Mouse (Mus musculus) thymus, adult 2 months (tissue): ENCODE data around the gene Mmp2. TPM values are rescaled to one million over a fixed set of nuclear protein-coding genes. Genes with fewer than 3 reads are reported as not detected.
"Not testable (repeated sequence)": the region's sequence is repeated elsewhere in the genome, so short reads cannot be mapped to it uniquely, and the experiment has no call there.

Source experiments
- DNase-seq: peaks from one replicate; pipeline ENCODE4 v3.0.0; 2021
- H3K27ac ChIP-seq: fragments of 200-500 bp; 2 replicates; pipeline ENCODE4 v1.5.1; 2012; ENCODE audit warnings: low read length, control low read depth; ENCODE audit not compliant: control insufficient read depth, insufficient read depth
- H3K27me3 ChIP-seq: fragments of 200-500 bp; 2 replicates; pipeline ENCODE4 v1.6.1; 2012; ENCODE audit warnings: mild to moderate bottlenecking, low read length, moderate library complexity, mixed read lengths; ENCODE audit not compliant: control insufficient read depth, insufficient read depth
- H3K36me3 ChIP-seq: fragments of 200-500 bp; 2 replicates; pipeline ENCODE4 v1.6.1; 2012; ENCODE audit warnings: mild to moderate bottlenecking, low read length, moderate library complexity; ENCODE audit not compliant: control insufficient read depth, insufficient read depth
- H3K4me1 ChIP-seq: fragments of 200-500 bp; replicated peaks from 2 replicates; pipeline ENCODE4 v1.6.1; 2012; ENCODE audit warnings: low read length; ENCODE audit not compliant: control insufficient read depth, insufficient read depth
- H3K4me3 ChIP-seq: fragments of 200-500 bp; 2 replicates; pipeline ENCODE4 v1.5.1; 2012; ENCODE audit warnings: mild to moderate bottlenecking, low read length, control low read depth, moderate library complexity; ENCODE audit not compliant: control insufficient read depth, insufficient read depth
- CTCF ChIP-seq: fragments of 200-500 bp; IDR thresholded peaks from 2 replicates; pipeline ENCODE4 v1.5.1; 2012; ENCODE audit warnings: mild to moderate bottlenecking, control low read depth, low read length, moderate library complexity, borderline replicate concordance; ENCODE audit not compliant: control insufficient read depth, poor library complexity, insufficient read depth; ENCODE audit errors: extremely low read depth
- POLR2A ChIP-seq: fragments of 200-500 bp; IDR thresholded peaks from 2 replicates; pipeline ENCODE4 v1.6.1; 2012; ENCODE audit warnings: mild to moderate bottlenecking, low read length, control low read depth, moderate library complexity; ENCODE audit not compliant: control insufficient read depth, poor library complexity, insufficient read depth; ENCODE audit errors: extremely low read depth
- WGBS: fragments of 180-500 bp; shearing (Covaris S2); methylation state at CpG from one replicate; pipeline ENCODE4 v1.1.7; 2018; 5-methylcytosine and 5-hydroxymethylcytosine counted together
- polyA plus RNA-seq: library from polyadenylated mRNA; depleted of rRNA; stranded (reverse); fragments of >200 nt; gene quantifications from 2 replicates; pipeline ENCODE4 v1.2.3, GENCODE M21; 2012

The Mmp2 gene
- polyA plus RNA-seq, 1 experiment = 55.9 TPM

GRCm38 (mm10) chr8:92881247-92881646 is 54.2 kb downstream of the Mmp2 start:
- Histone ChIP-seq H3K36me3 (no peaks in the 10 kb centered on the region), H3K27me3 (no peaks in the 10 kb centered on the region), H3K4me3 (no peak overlapping the region), H3K4me1 (no peaks in the 10 kb centered on the region), H3K27ac (no peak overlapping the region)
- DNase-seq = no peak
- 85% methylated on average over 4 of the region's 4 CpGs for WGBS
- TF ChIP-seq POLR2A (no peak), CTCF (no peak)

- Histone ChIP-seq H3K36me3 (no peaks in the 10 kb centered on the region), H3K4me1 (no peaks in the 10 kb centered on the region), H3K4me3 (no peak overlapping the region), H3K27me3 (no peaks in the 10 kb centered on the region), H3K27ac (no peak overlapping the region)
- no peak for DNase-seq
- whole genome bisulfite sequencing = 83% methylated on average over 2 of the region's 2 CpGs
- TF ChIP-seq CTCF (no peak), POLR2A (no peak)
Measured at GRCm38 (mm10) chr8:92883771-92884170, 56.7 kb downstream of the Mmp2 start.

GRCm38 (mm10) chr8:92892216-92892615 is 65.1 kb downstream of the Mmp2 start:
- H3K36me3 ChIP-seq, DNase-seq: not testable (repeated sequence)
- 92% methylated on average over 3 of the region's 3 CpGs for WGBS

GRCm38 (mm10) chr8:92893870-92894269 is 66.8 kb downstream of the Mmp2 start:
- H3K27me3 ChIP-seq = no peaks in the 10 kb centered on the region
- no peaks in the 10 kb centered on the region for H3K4me1 ChIP-seq
- H3K27ac ChIP-seq = no peak overlapping the region
- 98% methylated on average over 2 of the region's 2 CpGs for WGBS
- H3K4me3 ChIP-seq = no peak overlapping the region
- no peak for DNase-seq
- H3K36me3 ChIP-seq = no peaks in the 10 kb centered on the region
- TF ChIP-seq CTCF (no peak), POLR2A (no peak)

More at GRCm38 (mm10) chr8:92892216-92892615, 65.1 kb downstream of the Mmp2 start:
- H3K27ac ChIP-seq, H3K4me1 ChIP-seq, H3K4me3 ChIP-seq, H3K27me3 ChIP-seq: not testable (repeated sequence)

GRCm38 (mm10) chr8:92895053-92895452 is 68.0 kb downstream of the Mmp2 start:
- no peak for TF ChIP-seq CTCF
- no peak for TF ChIP-seq POLR2A
- Histone ChIP-seq H3K4me3 (no peak overlapping the region), H3K4me1 (no peaks in the 10 kb centered on the region), H3K36me3 (no peaks in the 10 kb centered on the region), H3K27me3 (no peaks in the 10 kb centered on the region), H3K27ac (no peak overlapping the region)
- DNase-seq = no peak
- 93% methylated on average over 7 of the region's 7 CpGs for WGBS

- no peak overlapping the region for H3K4me3 ChIP-seq
- TF ChIP-seq CTCF = no peak
- no peaks in the 10 kb centered on the region for H3K36me3 ChIP-seq
- no peaks in the 10 kb centered on the region for H3K4me1 ChIP-seq
- no peak for DNase-seq
- no peak overlapping the region for H3K27ac ChIP-seq
- WGBS = 95% methylated on average over 1 of the region's 1 CpGs
- no peaks in the 10 kb centered on the region for H3K27me3 ChIP-seq
Measured at GRCm38 (mm10) chr8:92896056-92896455, 69.0 kb downstream of the Mmp2 start.

GRCm38 (mm10) chr8:92896611-92897010 is 69.5 kb downstream of the Mmp2 start:
- no peak for DNase-seq
- TF ChIP-seq POLR2A (no peak), CTCF (no peak)
- WGBS = 89% methylated on average over 5 of the region's 5 CpGs

More at GRCm38 (mm10) chr8:92896611-92897010, 69.5 kb downstream of the Mmp2 start:
- no peak overlapping the region for H3K27ac ChIP-seq
- H3K4me3 ChIP-seq = no peak overlapping the region
- H3K4me1 ChIP-seq = no peaks in the 10 kb centered on the region
- no peaks in the 10 kb centered on the region for H3K36me3 ChIP-seq
- H3K27me3 ChIP-seq = no peaks in the 10 kb centered on the region
